Mouse (Mus musculus) c-Kit-positive CD71-negative TER-119-negative erythroid progenitor cells, embryonic 14.5 days (primary cell): ENCODE results near the gene Slc10a6.

Experiments
- DNase-seq: peaks from one replicate; pipeline ENCODE4 v3.0.0-alpha.2; 2013; ENCODE audit warnings: low read depth

Gene Slc10a6

DNA sequence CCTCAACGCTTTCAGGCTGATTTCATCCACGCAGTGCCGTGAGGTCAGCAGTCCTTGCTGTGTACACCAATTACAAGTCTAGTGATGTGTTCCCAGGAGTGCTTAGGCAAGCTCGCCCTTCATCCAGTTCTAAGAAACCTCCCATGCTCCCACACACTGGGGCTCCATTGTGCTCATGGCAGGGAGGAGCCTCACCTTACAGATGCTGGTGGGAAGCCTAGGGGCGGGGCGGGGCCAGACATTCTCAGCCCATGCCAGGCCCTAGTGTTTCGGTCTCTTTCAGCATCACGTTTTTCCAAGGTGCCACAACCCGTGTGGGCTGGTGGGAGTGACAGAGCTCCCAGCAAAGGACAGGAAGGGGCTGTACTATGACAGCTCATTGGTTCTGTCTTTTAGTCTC, 12.0 kb downstream of the Slc10a6 start:
- DNase-seq, result no peak

DNA sequence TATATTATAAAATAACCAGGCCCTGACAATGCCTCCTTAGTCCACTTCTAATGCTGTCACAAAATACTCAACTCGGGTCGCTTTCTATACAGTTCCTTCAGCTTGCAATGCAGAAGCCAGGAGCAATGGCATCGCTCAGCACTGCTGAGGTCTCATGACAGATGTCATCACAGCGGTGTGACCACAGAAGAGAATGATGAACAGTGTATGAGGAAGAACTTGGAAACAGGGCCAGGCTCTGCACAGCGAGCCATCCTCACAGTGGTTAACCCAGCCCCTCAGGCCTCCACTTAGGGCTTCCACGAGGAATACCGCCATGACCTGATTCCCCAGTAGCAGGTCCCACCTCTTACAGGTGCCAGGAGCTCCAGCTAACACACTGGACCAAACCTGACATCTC, 14.8 kb downstream of the Slc10a6 start:
- no peak for DNase-seq

DNA sequence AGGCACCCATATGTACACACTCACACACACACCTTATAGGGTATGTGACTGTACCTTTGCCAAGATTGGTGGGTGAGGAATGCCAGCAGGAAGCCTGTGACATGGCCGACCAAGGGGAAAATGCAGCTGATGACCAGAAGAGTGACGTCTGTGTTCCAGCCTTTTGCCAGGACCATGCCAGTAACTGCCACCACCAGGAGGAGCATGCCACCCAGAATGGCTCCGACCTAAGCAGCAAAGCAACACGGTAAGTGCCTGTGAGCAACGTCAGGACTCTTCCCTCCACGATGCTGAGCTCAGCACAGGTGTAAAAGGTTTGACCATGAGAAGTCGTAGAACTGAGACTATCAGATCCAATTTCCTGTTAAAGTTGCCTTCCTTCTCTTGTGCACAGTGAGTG, 16.9 kb downstream of the Slc10a6 start:
- DNase-seq, result no peak

DNA sequence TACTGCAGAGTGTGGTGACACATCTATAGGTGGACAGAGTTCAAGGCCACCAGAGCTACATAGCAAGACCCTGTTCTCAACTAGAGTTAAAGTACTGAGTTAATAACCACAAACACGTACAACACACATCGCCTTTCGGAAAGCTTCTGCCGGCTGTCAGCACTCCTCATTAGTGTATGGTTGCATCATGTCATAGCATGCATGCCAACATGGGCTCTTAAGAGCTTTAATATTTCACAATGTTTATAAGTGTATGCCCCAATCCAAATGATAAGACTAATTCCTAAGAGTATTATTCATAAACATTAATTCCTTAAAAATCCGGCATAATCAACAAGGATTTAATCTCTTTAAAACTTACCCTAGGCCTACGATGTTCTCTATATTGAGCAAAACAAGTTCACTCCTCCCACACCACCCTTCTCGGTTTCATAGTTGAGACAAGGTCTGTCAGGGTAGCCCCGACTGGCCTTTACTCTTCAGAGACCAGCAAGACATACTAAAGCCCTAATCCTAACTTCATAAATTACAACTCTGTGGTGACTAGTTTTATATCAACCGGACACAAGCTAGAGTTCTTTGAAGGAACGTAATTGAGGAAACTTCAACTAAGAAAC, 18.2 kb downstream of the Slc10a6 start:
- DNase-seq, result no peak

DNA sequence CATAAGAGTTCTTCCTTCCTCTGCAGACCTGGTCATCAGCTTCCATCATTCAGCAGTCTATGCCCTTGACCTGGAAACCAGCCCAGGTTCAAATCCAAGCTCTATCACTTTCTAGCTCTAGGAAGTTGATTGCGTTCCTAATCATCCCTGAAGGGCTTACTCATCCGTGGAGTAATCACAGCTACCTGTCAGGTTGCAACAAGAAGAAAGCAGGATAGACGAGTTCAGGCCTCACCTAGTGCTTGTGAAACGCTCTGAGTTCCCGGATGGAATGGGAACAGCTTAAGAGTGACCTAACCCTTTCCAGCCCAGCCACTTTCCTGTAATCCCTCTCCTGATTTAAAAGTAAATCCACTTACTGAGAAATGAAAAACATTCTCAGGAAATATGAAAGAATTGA, 19.1 kb downstream of the Slc10a6 start:
- no peak for DNase-seq

DNA sequence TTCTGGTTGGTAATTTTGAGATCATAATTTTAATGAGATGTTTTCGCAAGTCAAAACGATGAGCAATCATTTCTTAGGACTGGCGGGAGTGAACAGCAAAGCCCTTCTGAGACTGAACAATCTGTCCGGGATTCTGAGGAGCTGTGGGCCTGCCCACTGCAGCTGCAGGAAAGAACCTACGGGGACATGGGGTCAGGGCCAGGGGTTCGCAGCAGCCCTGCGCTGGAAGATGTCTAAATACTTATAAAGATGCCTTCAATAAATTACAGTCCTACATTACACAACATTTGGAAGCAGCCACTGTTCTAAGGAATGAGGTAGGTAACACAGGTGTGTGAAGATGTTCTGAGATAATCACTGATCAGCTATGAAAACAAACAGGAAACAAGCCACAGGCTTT, 23.5 kb downstream of the Slc10a6 start:
- DNase-seq, result no peak

DNA sequence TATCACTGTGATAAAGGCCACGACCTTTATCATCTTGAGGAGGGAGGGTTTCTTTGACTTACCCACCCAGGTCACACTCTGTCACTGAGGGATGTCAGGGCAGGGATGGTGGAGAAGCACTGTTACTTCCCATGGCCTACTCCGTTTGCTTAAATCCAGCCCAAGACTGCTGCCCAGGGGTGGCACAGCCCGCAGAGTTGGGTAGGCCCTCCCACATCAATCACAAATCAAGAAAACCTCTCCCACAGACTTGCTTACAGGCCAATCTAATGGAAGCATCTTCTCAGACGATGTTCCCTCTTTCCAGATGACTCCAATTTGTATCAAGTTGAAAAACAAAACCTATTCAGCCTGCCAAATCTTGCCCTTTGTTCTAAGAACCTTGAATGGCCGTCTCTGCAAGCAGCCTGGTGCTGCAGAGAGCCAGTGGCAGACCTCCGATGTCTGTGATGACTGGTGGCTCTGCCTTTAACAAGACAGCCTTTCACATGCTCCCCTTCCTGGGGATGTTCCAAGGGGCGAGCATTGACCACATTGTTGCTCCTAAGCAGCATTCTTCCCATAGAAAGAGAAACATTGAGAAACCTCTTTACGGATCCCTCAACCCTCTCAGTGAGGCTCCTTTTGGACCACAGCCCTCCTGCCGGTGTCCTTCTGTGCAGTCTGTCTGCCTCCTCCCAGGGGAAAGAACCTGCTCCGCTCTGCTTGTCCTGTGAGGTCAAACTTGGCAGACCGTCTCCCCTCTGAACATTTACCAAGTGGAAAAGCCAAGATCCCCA, 25.9 kb downstream of the Slc10a6 start:
- DNase-seq, result no peak

DNA sequence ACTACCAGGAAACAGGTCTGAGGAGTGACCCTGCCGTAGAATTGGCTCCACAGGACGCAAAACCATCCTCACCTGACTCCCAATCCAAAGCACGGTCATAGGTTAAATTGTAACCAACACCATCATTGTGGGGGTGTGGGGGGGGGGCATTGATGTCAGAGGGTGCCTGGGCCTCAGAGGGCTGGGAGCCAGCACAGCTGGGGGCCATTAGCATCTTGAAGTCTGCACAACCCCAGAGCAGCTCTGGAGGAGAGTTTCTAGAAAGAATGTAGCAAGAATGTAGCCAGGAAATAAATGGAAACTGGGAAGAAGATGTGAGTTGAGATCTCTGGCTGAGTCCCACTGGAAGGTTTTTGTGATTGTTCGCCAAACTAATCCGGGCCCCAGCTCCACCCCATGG, 30.3 kb downstream of the Slc10a6 start:
- no peak for DNase-seq

DNA sequence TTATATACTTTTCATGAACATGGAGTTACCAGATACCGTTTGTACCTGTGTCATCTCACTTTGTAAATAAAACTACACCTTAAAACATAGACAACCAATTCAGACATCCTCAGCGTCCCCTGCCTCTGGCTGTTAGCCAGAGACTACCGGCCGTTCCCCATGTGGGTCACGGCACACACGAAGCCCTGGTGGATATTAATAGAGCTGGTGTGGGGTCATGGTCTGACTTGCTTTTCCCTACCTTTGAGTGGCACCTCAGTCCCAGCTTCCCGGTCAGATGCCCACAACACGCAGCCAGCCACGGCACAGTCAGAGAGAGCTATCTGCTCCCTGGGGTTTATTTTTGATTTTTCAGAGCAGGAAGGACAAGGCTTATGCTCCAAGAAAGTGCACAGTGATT, 30.9 kb downstream of the Slc10a6 start:
- no peak for DNase-seq

DNA sequence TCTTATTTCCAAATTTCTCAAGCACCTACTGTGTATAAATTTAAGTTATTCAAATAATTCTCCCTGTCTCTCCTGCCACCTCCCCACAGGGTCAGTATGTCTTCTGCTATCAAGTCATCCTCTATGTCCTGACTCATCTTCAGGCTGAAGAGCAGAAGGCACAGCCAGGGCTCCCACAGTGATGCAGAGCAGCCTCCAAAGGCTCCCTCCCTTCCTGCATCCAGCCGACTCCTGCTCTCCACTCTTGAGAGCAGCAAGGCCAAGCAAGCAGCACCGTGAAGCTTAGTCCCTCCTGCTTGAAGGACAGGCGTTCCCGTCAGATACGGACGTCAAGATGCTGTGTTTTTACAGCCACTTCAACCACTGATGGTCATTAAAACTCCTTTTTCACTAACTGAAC, 31.6 kb downstream of the Slc10a6 start:
- DNase-seq, result no peak

DNA sequence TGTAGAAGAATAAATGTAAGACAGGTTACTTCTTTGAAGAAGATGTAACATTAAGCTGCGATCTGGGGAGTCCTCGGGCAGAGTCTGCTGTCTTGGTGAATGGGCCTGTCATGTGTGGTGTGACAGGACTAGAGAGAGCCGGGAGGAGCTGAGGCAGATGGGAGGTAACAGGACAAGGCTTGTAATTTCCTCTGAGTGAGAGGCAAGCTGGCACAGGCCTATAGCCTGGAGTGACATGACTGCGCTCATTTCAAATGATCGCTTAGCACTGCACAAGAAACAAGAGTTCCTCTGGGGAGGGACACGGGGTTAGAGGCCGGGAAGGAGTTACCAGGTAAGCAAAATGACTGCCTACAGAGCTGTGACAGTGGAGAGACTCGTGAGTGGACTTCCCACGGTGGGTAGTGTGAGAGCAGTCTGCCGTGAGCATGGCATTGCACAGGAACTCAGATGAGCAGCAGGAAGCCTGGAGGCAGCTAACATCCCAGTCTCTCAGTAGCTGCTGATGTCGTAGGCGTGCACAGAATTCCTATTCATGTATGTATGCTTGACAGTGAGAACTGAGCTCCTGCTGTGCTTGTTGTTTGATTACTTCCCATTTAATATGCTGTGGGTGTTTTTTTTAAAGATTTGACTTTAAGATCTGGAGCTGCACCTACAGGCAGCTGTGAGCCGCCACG, 32.6 kb downstream of the Slc10a6 start:
- DNase-seq, result no peak

DNA sequence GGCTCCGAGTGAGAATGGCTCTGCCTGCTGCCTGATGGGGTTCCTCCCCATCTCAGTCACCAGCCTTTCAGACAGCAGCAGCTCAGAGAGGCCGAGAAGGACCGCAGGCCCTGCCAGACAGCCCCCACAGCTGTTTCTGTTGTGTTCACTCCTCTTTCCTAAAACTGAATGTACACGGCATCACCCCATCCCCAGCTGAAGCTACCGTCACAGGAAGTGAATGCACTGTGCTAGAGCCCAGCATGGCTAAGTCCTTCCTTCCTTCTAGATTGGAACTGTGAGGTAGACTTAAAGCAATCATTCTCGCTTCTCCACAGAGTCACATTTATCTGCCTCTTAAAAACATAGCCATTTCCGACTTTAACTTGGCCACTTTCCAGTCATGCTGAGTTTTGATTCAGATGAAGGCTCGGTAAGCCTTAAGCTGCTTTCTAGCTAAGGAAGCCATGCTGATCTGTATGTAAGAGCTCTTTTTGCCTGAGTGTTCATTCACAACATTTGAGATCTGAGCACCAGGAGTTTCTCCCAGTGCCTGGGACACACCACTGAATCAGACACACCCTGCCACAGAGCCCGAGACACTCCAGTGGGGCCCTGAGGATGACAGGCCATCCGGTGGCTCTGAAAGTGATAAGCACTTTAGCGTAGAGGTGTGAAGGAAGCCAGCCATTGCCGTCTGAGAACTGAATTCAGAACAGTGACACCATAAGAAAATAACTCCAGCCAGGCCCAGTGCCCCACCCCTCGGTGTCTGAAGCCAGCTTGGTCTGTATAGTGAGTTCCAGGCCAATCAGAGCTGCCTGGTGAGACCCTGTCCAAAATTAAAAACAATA, 33.6 kb downstream of the Slc10a6 start:
- DNase-seq, result no peak

DNA sequence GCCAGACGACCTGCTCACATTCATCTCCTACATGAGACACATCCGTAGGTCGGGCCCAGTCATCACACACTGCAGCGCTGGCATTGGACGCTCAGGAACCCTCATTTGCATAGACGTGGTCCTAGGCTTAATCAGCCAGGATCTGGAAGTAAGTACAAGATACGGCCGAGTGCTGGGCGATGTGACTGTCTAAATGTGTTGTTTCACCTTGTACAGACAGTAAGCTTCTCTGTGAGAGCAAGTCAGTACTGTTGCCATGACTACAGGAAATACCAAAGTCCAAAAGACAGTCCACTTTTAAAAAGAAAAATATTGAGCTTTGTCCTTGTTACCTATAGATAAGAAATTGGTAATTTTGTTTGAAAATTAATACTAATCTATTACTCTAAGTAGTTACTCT, 35.6 kb downstream of the Slc10a6 start:
- DNase-seq, result no peak

DNA sequence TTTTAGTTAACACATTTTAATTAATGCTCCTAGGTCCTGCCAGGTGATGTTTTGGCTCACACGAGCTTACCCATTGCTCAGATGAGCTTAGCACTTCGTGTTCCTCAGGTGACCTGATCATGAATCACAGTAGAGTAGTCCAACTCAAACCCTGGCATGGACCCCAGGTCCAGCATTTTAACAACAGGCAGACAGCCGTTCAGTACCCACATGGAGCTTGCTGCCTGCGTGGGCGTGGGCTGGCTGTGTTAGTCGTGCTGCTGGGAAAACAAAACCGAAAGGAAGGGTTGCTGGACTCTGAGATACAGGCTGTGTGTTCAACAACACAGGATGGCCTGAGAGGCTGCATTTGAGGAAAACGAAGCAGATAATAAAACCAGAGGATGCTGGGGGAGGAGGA, 36.5 kb downstream of the Slc10a6 start:
- DNase-seq, result no peak

DNA sequence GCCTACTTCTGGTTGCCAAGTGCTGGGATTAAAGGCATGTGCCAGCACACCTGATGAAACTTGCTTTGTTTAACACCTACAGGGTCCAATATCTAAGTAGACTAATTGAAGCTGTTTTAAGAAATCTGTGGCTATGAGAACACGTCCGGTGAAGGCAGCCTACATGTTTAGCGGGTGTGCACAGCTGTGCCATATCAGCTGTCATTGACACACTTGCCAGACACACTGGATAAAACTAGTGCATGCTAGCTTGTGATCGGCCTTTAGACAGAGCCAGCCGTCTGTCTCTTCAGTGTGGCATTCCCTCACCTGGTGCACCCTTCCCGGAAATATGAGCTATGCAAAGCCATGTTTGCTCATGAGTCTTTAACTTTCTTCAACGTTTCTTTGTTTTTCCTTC, 37.4 kb downstream of the Slc10a6 start:
- DNase-seq, result no peak

DNA sequence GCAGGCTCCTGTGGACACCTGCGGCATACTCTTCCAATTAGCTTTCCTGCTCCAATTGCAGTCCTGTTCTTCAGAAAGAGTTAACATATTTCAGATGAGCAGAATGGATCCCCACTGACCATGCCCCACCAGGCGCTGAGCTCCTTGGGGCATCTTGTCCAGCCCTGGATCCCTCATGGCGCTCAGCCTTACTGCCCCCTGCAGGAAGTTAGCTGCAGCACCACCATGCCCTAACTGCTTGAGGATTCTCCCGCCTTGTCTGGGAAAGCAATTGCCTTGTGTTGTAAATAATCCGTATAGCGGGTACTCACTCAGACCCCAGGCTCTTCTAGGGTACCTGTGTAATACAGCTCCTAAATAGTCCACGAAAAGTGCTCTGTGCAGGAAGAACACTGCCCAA, 42.0 kb downstream of the Slc10a6 start:
- DNase-seq, result no peak

DNA sequence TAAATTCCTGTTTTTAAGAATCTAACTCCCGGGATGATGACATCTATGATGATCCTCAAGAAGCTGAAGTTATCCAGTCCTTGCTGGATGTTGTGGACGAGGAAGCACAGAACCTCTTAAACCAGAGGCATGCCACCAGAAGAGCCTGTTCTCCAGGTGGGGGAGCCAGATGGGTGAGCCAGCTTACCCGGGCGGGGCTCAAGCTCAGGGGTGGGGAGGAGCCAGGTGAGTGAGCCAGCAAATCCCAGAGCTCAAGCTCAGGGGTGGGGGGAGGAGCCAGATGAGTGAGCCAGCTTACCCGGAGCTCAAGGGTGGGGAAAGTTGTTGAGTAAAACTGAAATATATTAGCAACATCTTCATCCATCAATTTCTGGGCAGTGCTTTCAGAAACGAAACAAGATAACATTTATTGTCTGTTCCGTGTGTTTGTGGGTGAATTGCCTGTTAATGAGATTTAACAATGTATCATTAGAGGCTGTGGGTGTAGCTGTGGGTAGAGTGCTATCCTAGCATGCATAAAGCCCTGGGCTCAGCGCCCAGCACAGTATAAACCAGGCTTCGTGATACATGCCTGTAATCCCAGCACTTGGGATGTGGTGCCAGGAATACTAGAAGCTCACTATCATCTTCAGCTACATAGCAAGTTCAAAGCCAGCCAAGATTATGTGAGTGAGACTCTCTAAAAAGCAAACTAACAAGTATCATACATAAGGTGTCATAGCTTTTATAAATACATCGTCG, 49.4 kb downstream of the Slc10a6 start:
- DNase-seq, result no peak

DNA sequence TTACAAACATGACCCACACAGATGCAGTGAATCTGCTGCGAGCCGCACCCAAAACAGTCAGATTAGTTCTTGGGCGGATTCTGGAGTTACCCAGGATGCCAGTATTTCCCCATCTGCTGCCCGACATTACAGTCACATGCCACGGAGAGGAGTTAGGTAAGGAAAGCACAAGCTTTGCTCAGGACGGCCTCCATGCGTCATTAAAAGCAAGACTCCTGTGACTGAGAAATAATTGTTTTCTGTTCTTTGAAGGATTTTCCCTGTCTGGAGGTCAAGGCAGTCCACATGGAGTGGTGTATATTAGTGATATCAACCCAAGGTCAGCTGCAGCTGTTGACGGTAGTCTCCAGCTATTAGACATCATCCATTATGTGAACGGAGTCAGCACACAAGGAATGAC, 59.8 kb downstream of the Slc10a6 start:
- no peak for DNase-seq

DNA sequence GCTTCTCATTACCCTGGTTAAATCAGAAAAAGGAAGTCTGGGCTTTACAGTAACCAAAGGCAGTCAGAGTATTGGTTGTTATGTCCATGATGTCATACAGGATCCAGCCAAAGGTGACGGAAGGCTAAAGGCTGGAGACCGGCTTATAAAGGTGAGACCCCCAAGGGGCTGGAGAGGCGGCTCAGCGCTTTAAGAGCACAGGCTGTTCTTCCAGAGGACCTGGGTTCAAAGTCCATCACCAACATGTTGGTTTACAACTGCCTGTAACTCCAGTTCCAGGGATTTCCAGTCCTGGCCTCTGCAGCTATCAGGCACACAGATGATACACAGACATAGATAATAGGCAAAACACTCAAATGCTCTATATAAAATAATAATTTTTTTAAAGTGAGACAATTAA, 61.2 kb downstream of the Slc10a6 start:
- DNase-seq, result no peak

DNA sequence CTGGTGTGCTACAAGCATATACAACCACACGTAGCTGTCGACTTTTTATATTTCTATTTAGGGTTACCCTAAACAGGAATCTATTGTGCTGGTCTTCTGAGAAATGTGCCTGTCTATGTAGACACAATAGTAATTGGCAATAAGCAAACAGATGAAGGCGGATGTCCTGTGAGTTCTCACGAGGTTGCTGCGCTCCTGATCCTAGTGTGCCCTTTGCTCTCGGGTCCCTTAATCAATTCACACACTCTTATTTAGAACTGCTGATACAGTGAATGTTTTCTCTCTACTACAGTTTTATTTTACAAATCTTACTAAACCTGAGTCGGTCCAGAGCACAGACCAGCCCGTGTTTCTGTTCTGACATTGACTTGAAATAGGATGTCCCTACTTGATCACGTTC, 68.7 kb downstream of the Slc10a6 start:
- no peak for DNase-seq
